Mouse (Mus musculus) bone marrow, adult 2 months (tissue): ENCODE measurements around the gene Bcl2.

Experiments used
- CTCF ChIP-seq: fragments of 200-500 bp; IDR thresholded peaks from 2 replicates; pipeline ENCODE4 v1.5.1; 2011; ENCODE audit warnings: low read length, control low read depth; ENCODE audit not compliant: control insufficient read depth, insufficient read depth
- POLR2A ChIP-seq: fragments of 200-500 bp; IDR thresholded peaks from 2 replicates; pipeline ENCODE4 v1.6.1; 2011; ENCODE audit warnings: low read depth, mild to moderate bottlenecking, control low read depth, low read length, borderline replicate concordance; ENCODE audit not compliant: control insufficient read depth

- no peak for TF ChIP-seq POLR2A
- TF ChIP-seq CTCF, result no peak
Measured at GRCm38 (mm10) chr1:106666140-106667088, 47.7 kb downstream of the Bcl2 start.
